Mouse (Mus musculus) lung, embryonic 14.5 days (tissue): ENCODE results near the gene Hrnr. TPM values are rescaled to one million over a fixed set of nuclear protein-coding genes. Genes with fewer than 3 reads are reported as not detected.

Experiments
- ATAC-seq: fragments of 200-750 bp; cut with Nextera tagmentation; 2 replicates; pipeline ENCODE4 v1.8.0; 2017; ENCODE audit warnings: mild to moderate bottlenecking, moderate TSS enrichment, moderate library complexity; ENCODE audit not compliant: insufficient read depth
- DNase-seq: peaks from one replicate; pipeline ENCODE4 v3.0.0-alpha.2; 2015
- H3K27ac ChIP-seq: fragments of 300-500 bp; sonication (generic); 2 replicates; pipeline ENCODE4 v1.5.1; 2014; ENCODE audit warnings: low read depth, mild to moderate bottlenecking, moderate library complexity
- H3K27me3 ChIP-seq: fragments of 300-500 bp; sonication (generic); 2 replicates; pipeline ENCODE4 v1.6.1; 2014; ENCODE audit warnings: low read length, control low read depth; ENCODE audit not compliant: insufficient read depth
- H3K36me3 ChIP-seq: fragments of 300-500 bp; sonication (generic); 2 replicates; pipeline ENCODE4 v1.6.1; 2014; ENCODE audit warnings: control low read depth; ENCODE audit not compliant: insufficient read depth
- H3K4me1 ChIP-seq: fragments of 300-500 bp; sonication (generic); 2 replicates; pipeline ENCODE4 v1.6.1; 2014; ENCODE audit warnings: antibody characterized with exemption, control low read depth; ENCODE audit not compliant: insufficient read depth
- H3K4me2 ChIP-seq: fragments of 300-500 bp; sonication (generic); 2 replicates; pipeline ENCODE4 v1.6.1; 2014; ENCODE audit warnings: mild to moderate bottlenecking
- H3K4me3 ChIP-seq: fragments of 300-500 bp; sonication (generic); 2 replicates; pipeline ENCODE4 v1.5.1; 2014; ENCODE audit warnings: low read depth, low read length
- H3K9ac ChIP-seq: fragments of 300-500 bp; sonication (generic); 2 replicates; pipeline ENCODE4 v1.6.1; 2014
- H3K9me3 ChIP-seq: fragments of 300-500 bp; sonication (generic); 2 replicates; pipeline ENCODE4 v1.6.1; 2016; ENCODE audit warnings: low read depth, low read length, control low read depth
- CTCF ChIP-seq: IDR thresholded peaks from 2 replicates; pipeline ENCODE4 v1.5.1; 2016; ENCODE audit warnings: antibody characterized with exemption, low read depth
- WGBS: fragments of 180-500 bp; shearing (Covaris S2); extraction: QIAGEN DNeasy Blood & Tissue Kit; methylation state at CpG from one replicate; pipeline ENCODE4 v1.1.7; 2014; 5-methylcytosine and 5-hydroxymethylcytosine counted together
- polyA plus RNA-seq: library from polyadenylated mRNA; unstranded; fragments of >200 nt; fragmentation: Nextera tagmentation; extraction: Ambion mirVana; gene quantifications from 2 replicates; pipeline ENCODE4 v1.2.1, GENCODE M21; 2014

The Hrnr gene
- polyA plus RNA-seq, 1 experiment from 2014 or later, result not detected

- Histone ChIP-seq H3K9me3 (no peaks in the 10 kb centered on the region), H3K27ac (no peak overlapping the region), H3K9ac (no peak overlapping the region), H3K36me3 (no peaks in the 10 kb centered on the region), H3K27me3 (no peaks in the 10 kb centered on the region), H3K4me2 (no peak overlapping the region), H3K4me1 (no peaks in the 10 kb centered on the region), H3K4me3 (no peak overlapping the region)
- TF ChIP-seq CTCF, result no peak
- DNase-seq (no peak), ATAC-seq (no peak)
These were observed 18.2 kb downstream of the Hrnr start for GRCm38 (mm10) chr3:93337749-93338148.

- Histone ChIP-seq H3K4me1 (no peaks in the 10 kb centered on the region), H3K4me2 (no peak overlapping the region), H3K27ac (no peak overlapping the region), H3K4me3 (no peak overlapping the region), H3K36me3 (no peaks in the 10 kb centered on the region), H3K9ac (no peak overlapping the region), H3K27me3 (no peaks in the 10 kb centered on the region), H3K9me3 (no peaks in the 10 kb centered on the region)
- ATAC-seq, result no peak
- no peak for DNase-seq
- TF ChIP-seq CTCF, result no peak
- 82% methylated on average over 4 of the region's 4 CpGs for WGBS
These were observed 20.5 kb downstream of the Hrnr start for GRCm38 (mm10) chr3:93340021-93340420.

DNA sequence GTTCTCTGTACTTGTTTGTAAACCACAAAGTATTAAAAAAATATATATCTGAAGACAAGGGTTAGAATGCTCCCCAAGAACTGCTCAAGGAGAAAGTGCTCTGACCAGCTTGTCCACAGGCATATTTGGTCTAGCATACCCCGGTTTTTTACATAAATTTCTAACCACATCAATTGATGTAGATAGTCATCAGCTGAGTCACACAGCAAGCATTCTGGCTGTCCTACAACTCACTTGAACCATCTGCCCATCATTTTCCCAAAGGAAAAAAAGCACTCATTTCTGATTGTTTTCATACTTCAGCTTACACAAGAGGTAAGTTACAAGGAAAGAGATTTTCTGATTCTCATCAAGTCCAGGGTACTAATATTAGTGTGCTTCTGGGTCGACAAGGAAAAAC is 27.3 kb downstream of the Hrnr start:
- Histone ChIP-seq H3K9ac (no peak overlapping the region), H3K4me1 (no peaks in the 10 kb centered on the region), H3K9me3 (no peaks in the 10 kb centered on the region), H3K4me3 (no peak overlapping the region), H3K36me3 (no peaks in the 10 kb centered on the region), H3K4me2 (no peak overlapping the region), H3K27me3 (no peaks in the 10 kb centered on the region), H3K27ac (no peak overlapping the region)
- TF ChIP-seq CTCF, result no peak
- 65% methylated on average over 2 of the region's 2 CpGs for WGBS
- DNase-seq (no peak), ATAC-seq (no peak)

GRCm38 (mm10) chr3:93360045-93360444 is 40.5 kb downstream of the Hrnr start:
- Histone ChIP-seq H3K9ac (no peak overlapping the region), H3K36me3 (no peaks in the 10 kb centered on the region), H3K27ac (no peak overlapping the region), H3K27me3 (no peaks in the 10 kb centered on the region), H3K4me1 (peaks cover 5% of the 10 kb centered on the region; the same call in 1 of the 2 replicates), H3K4me2 (no peak overlapping the region), H3K9me3 (no peaks in the 10 kb centered on the region), H3K4me3 (no peak overlapping the region)
- ATAC-seq (peak; percentile 43; the same call in 1 of the 2 replicates), DNase-seq (peak; percentile 63)
- WGBS, result 16% methylated on average over 7 of the region's 7 CpGs
- peak; percentile 86 for TF ChIP-seq CTCF

DNA sequence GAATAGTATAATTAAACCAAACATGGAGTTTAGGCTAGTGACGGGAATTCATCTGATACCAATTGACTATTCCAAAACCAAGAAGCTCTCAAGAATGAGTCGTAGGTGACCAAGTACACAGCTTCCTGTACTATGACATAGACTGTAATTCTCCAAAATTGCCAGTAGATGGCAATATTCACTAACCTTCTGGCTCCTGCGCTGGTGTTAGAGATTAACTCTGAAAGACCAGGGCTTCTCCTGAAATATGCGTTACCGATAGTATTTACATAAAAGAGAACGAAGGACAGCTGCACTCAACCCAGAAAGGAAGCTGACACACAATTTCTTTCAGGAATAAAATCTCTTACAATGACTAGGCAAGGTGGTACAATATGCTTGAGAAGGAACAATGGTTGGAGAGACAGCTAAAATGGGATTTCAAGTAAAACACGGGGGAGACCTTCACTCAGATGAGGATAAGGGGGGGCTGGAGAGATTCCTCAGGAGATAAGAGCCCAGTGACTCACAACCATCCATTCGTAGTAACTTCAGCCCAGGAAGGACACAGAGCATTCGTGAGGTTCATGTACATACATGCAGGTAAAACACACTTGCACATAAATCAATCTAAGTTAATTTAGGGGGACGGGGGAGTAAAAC is 42.5 kb downstream of the Hrnr start:
- Histone ChIP-seq H3K4me3 (no peak overlapping the region), H3K4me1 (peaks cover 5% of the 10 kb centered on the region; the same call in 1 of the 2 replicates), H3K9me3 (no peaks in the 10 kb centered on the region), H3K4me2 (peak overlapping the region; percentile 42; the same call in 1 of the 2 replicates), H3K9ac (no peak overlapping the region), H3K27ac (no peak overlapping the region), H3K27me3 (no peaks in the 10 kb centered on the region), H3K36me3 (no peaks in the 10 kb centered on the region)
- peak; percentile 77 for TF ChIP-seq CTCF
- ATAC-seq, result peak; percentile 87
- 9% methylated on average over 10 of the region's 10 CpGs for WGBS
- DNase-seq, result peak; percentile 85

- no peaks in the 10 kb centered on the region for H3K9me3 ChIP-seq
- peaks cover 3% of the 10 kb centered on the region; the same call in 1 of the 2 replicates for H3K4me1 ChIP-seq
- 50% methylated on average over 3 of the region's 3 CpGs for whole genome bisulfite sequencing
- H3K9ac ChIP-seq, result no peak overlapping the region
- DNase-seq, result peak; percentile 75
- peak overlapping the region; percentile 21; the same call in 1 of the 2 replicates for H3K4me2 ChIP-seq
- peak; percentile 93 for ATAC-seq
- no peak for TF ChIP-seq CTCF
- no peaks in the 10 kb centered on the region for H3K36me3 ChIP-seq
- peak overlapping the region; percentile 86 for H3K27ac ChIP-seq
- no peaks in the 10 kb centered on the region for H3K27me3 ChIP-seq
- no peak overlapping the region for H3K4me3 ChIP-seq
These were observed 47.5 kb downstream of the Hrnr start for GRCm38 (mm10) chr3:93366966-93367575.

DNA sequence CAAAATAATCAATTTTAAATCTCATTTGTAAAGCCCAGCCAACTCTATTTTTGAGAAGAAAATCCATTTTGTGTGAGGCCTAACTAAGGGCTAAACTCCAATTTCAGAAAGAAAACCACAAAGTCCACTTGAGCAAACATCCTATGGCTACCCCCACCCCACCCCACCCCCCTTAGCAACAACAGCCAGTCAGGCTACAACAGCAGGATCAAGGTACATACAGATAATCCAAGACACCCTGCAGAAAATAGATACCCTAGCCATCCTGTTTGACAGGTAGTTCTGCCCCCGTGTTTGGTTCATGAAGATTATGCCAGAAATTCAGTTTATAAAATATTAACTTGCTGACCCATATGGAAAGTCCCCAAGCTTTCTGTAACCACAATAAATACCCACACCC is 48.6 kb downstream of the Hrnr start:
- Histone ChIP-seq H3K27me3 (no peaks in the 10 kb centered on the region), H3K4me3 (no peak overlapping the region), H3K4me2 (no peak overlapping the region), H3K9ac (no peak overlapping the region), H3K27ac (peak overlapping the region; percentile 86), H3K9me3 (no peaks in the 10 kb centered on the region), H3K4me1 (no peaks in the 10 kb centered on the region), H3K36me3 (no peaks in the 10 kb centered on the region)
- ATAC-seq, result no peak
- TF ChIP-seq CTCF, result no peak
- WGBS, result 34% methylated on average over 1 of the region's 1 CpGs
- no peak for DNase-seq
